Mouse (Mus musculus) cerebellum, adult 9-10 months (tissue): Measurements from ENCODE around the gene Chil6.
A peak's percentile ranks its signal among the peaks of the same experiment; 100 is the strongest.

Experiments used
- DNase-seq: peaks from one replicate; pipeline ENCODE4 v3.0.0; 2022

The Chil6 gene

DNA sequence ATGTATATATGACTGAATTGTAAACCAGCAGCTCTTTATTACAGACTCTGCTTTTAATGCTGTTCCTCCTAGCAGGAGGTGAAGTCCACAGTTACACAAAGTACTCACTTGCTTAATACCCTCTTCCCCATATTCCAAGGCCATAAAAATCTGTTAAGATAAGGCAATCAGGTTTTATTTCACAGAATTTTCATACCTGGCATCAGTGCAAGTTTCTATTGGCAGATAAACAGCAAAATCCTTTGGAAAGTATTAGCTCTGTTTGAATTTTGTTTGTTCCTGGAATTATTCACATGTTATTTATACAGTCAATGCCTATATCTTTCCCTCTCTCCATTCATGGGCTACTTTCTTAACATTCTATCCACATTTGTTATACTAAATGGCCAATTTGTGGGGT lies at the start of gene Chil6:
Chil6 (minus strand) TSS at position 101 of the 400 bp plus-strand sequence.
- no peak for DNase-seq

DNA sequence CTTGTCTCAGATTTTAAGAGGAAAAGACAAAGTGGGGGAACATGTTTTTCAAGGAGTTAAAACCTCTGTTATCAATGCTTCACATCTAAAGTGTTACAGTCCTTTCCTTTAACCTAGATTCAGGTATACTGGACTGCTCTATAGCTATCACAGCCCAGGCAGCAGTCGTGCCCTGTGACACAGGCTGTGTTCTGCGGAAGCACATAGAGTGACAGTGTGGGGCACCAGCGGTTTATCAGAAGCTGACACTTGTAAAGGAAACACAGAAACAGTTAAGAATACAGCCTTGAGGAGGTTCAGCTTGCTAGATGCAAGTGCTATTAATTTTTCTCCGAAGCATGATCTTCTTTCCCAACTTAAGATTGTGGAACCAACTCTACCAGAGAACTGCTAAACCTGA lies 46.6 kb upstream of the Chil6 start:
- no peak for DNase-seq

DNA sequence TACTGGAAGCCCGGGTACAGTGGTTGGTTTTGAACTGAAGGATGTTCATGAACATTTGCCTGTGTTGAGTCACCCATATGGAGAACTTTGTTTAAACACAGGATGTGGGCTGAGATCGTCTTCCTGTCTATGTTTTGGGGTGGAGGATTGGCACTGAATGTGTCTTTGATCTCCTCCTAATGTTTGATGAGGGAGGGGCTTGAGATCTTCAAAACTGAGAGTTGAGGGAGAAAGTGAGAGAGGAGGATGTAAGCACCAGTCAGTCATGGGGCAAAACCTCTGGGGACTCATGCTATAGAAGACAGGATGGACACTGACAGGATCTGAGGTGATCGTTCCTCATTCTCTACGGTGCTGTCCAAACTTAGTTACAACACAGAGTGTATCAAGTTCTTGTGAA lies 43.6 kb upstream of the Chil6 start:
- DNase-seq, result no peak

DNA sequence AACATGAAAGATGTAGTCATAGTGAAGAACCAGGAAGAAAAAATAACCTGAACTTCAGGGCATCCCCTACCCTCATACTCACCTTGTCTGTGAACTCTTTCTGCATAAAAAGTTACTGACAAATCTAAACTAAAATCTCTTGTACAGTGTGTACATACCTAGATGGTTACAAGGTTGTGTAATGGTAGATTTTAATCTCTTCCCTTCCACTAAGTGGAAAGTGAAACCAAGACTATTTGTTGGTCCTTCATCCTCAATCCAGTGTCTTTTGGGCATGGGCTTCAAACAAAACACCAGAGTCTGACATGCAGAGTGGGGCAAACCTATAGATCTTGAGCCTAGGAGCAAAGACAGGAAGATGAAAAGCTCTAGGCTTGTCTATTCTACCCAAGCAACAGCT lies 43.0 kb upstream of the Chil6 start:
- DNase-seq, result no peak

DNA sequence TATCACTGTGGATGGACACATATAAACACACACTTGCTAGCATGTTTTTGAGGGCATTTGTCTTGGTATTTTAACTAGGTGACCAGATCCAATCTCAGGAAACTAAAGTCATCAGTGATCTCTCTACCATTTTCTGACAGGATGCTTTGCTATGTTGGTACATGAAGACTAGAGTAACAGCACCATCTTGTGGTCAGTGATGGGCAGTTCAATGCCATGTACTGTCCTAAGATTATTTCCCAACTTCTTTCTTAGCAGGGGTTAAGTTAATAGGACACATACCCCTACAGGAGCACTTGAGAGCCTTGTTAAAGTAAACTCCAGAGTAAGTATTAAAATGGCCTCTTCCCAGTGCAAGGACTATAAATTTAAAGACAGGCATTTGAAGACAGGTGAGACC lies 42.6 kb upstream of the Chil6 start:
- DNase-seq, result peak; percentile 58
